Mouse (Mus musculus): Measurements from ENCODE around the gene Usp32. TPM values are rescaled to one million over a fixed set of nuclear protein-coding genes. Genes with fewer than 3 reads are reported as not detected.
A peak's percentile ranks its signal among the peaks of the same experiment; 100 is the strongest.

The Usp32 gene
- polyA plus RNA-seq, 1 experiment = 41.4 TPM

GRCm38 (mm10) chr11:85152256-85152930 is 12.4 kb upstream of the Usp32 start:
- Histone ChIP-seq H3K27ac (ENCODE audit: insufficient read depth, low read length) (no peak overlapping the region), H3K27me3 (ENCODE audit: control insufficient read depth, insufficient read depth, low read length) (no peaks in the 10 kb centered on the region), H3K4me3 (replicated peaks; ENCODE audit: insufficient read depth, low read depth, low read length) (no peak overlapping the region), H3K4me1 (ENCODE audit: control insufficient read depth, insufficient read depth, low read length) (no peaks in the 10 kb centered on the region)
- TF ChIP-seq CTCF (IDR thresholded peaks at IDR 0.05; ENCODE audit: borderline replicate concordance, insufficient read depth, low read depth, low read length) = no peak
- TF ChIP-seq POLR2A (IDR thresholded peaks at IDR 0.05; ENCODE audit: borderline replicate concordance, insufficient read depth, low read length) = no peak
- no peak for DNase-seq
- 87% methylated on average over 2 of the region's 2 CpGs for WGBS

- H3K27ac ChIP-seq (ENCODE audit: insufficient read depth, low read length) = peak overlapping the region; percentile 18; the same call in 1 of the 2 replicates
- under 1% methylated on average over 17 of the region's 17 CpGs for whole genome bisulfite sequencing
- no peaks in the 10 kb centered on the region for H3K4me1 ChIP-seq (ENCODE audit: control insufficient read depth, insufficient read depth, low read length)
- H3K27me3 ChIP-seq (ENCODE audit: control insufficient read depth, insufficient read depth, low read length) = no peaks in the 10 kb centered on the region
- TF ChIP-seq CTCF (IDR thresholded peaks at IDR 0.05; ENCODE audit: borderline replicate concordance, insufficient read depth, low read depth, low read length) (no peak), POLR2A (IDR thresholded peaks at IDR 0.05; ENCODE audit: borderline replicate concordance, insufficient read depth, low read length) (no peak)
- peak; percentile 30 to 32 for DNase-seq
- H3K4me3 ChIP-seq (replicated peaks; ENCODE audit: insufficient read depth, low read depth, low read length) = peak overlapping the region; percentile 97
These were observed 1.0 kb downstream of the Usp32 start for GRCm38 (mm10) chr11:85138776-85139474.

- H3K27ac ChIP-seq (ENCODE audit: insufficient read depth, low read length) = no peak overlapping the region
- no peaks in the 10 kb centered on the region for H3K27me3 ChIP-seq (ENCODE audit: control insufficient read depth, insufficient read depth, low read length)
- 84% methylated on average over 2 of the region's 2 CpGs for WGBS
- no peak overlapping the region for H3K4me3 ChIP-seq (replicated peaks; ENCODE audit: insufficient read depth, low read depth, low read length)
- DNase-seq = no peak
- no peaks in the 10 kb centered on the region for H3K4me1 ChIP-seq (ENCODE audit: control insufficient read depth, insufficient read depth, low read length)
- TF ChIP-seq CTCF (IDR thresholded peaks at IDR 0.05; ENCODE audit: borderline replicate concordance, insufficient read depth, low read depth, low read length) = no peak
- TF ChIP-seq POLR2A (IDR thresholded peaks at IDR 0.05; ENCODE audit: borderline replicate concordance, insufficient read depth, low read length) = no peak
These were observed 8.4 kb downstream of the Usp32 start for GRCm38 (mm10) chr11:85131542-85131941.

GRCm38 (mm10) chr11:85128883-85129282 is 11.1 kb downstream of the Usp32 start:
- no peak overlapping the region for H3K4me3 ChIP-seq (replicated peaks; ENCODE audit: insufficient read depth, low read depth, low read length)
- no peaks in the 10 kb centered on the region for H3K4me1 ChIP-seq (ENCODE audit: control insufficient read depth, insufficient read depth, low read length)
- 68% methylated on average over 1 of the region's 1 CpGs for WGBS
- no peak for DNase-seq
- H3K27me3 ChIP-seq (ENCODE audit: control insufficient read depth, insufficient read depth, low read length) = no peaks in the 10 kb centered on the region
- no peak for TF ChIP-seq CTCF (IDR thresholded peaks at IDR 0.05; ENCODE audit: borderline replicate concordance, insufficient read depth, low read depth, low read length)
- no peak for TF ChIP-seq POLR2A (IDR thresholded peaks at IDR 0.05; ENCODE audit: borderline replicate concordance, insufficient read depth, low read length)
- no peak overlapping the region for H3K27ac ChIP-seq (ENCODE audit: insufficient read depth, low read length)

- Histone ChIP-seq H3K27me3 (ENCODE audit: control insufficient read depth, insufficient read depth, low read length) (no peaks in the 10 kb centered on the region), H3K4me1 (ENCODE audit: control insufficient read depth, insufficient read depth, low read length) (no peaks in the 10 kb centered on the region), H3K4me3 (replicated peaks; ENCODE audit: insufficient read depth, low read depth, low read length) (no peak overlapping the region), H3K27ac (ENCODE audit: insufficient read depth, low read length) (no peak overlapping the region)
- TF ChIP-seq POLR2A (IDR thresholded peaks at IDR 0.05; ENCODE audit: borderline replicate concordance, insufficient read depth, low read length) = no peak
- TF ChIP-seq CTCF (IDR thresholded peaks at IDR 0.05; ENCODE audit: borderline replicate concordance, insufficient read depth, low read depth, low read length) = no peak
- 89% methylated on average over 2 of the region's 2 CpGs for WGBS
- no peak for DNase-seq
These were observed 13.5 kb downstream of the Usp32 start for GRCm38 (mm10) chr11:85126257-85127102.

- 91% methylated on average over 3 of the region's 3 CpGs for WGBS
- DNase-seq = no peak
- no peaks in the 10 kb centered on the region for H3K27me3 ChIP-seq (ENCODE audit: control insufficient read depth, insufficient read depth, low read length)
- no peaks in the 10 kb centered on the region for H3K4me1 ChIP-seq (ENCODE audit: control insufficient read depth, insufficient read depth, low read length)
- TF ChIP-seq CTCF (IDR thresholded peaks at IDR 0.05; ENCODE audit: borderline replicate concordance, insufficient read depth, low read depth, low read length) (no peak), POLR2A (IDR thresholded peaks at IDR 0.05; ENCODE audit: borderline replicate concordance, insufficient read depth, low read length) (no peak)
- no peak overlapping the region for H3K4me3 ChIP-seq (replicated peaks; ENCODE audit: insufficient read depth, low read depth, low read length)
- H3K27ac ChIP-seq (ENCODE audit: insufficient read depth, low read length) = no peak overlapping the region
These were observed 16.5 kb downstream of the Usp32 start for GRCm38 (mm10) chr11:85123267-85123992.

GRCm38 (mm10) chr11:85122073-85122472 is 17.9 kb downstream of the Usp32 start:
- TF ChIP-seq POLR2A (IDR thresholded peaks at IDR 0.05; ENCODE audit: borderline replicate concordance, insufficient read depth, low read length) (no peak), CTCF (IDR thresholded peaks at IDR 0.05; ENCODE audit: borderline replicate concordance, insufficient read depth, low read depth, low read length) (no peak)
- Histone ChIP-seq H3K27me3 (ENCODE audit: control insufficient read depth, insufficient read depth, low read length) (no peaks in the 10 kb centered on the region), H3K4me1 (ENCODE audit: control insufficient read depth, insufficient read depth, low read length) (no peaks in the 10 kb centered on the region), H3K27ac (ENCODE audit: insufficient read depth, low read length) (no peak overlapping the region), H3K4me3 (replicated peaks; ENCODE audit: insufficient read depth, low read depth, low read length) (no peak overlapping the region)
- WGBS = 82% methylated on average over 1 of the region's 1 CpGs
- no peak for DNase-seq
